Mouse (Mus musculus) layer of hippocampus, adult 9-10 months (tissue): Measurements from ENCODE around the gene Btbd18.

Source experiments
- DNase-seq: peaks from one replicate; pipeline ENCODE4 v3.0.0; 2022; ENCODE audit warnings: low spot score

Gene Btbd18

DNA sequence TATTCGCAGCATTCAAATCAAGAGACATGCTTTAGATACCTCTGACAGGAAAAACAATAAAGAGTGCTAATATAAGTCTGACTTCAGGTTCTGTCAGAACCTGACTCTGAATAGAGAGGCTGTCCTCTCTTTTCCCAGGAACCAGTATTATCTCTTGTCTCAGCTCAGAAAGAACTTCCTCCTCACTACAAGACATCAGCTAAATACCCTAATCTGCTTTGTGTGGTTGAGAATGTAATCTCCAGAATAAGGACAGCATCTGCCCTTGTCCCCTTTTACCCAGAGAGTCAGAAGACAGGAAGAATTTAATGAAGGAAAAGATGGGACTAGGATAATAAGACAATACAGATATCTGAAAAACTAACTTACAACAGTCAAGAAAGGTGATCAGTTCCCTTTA is 44.6 kb downstream of the Btbd18 start:
- DNase-seq: no peak

- DNase-seq: no peak
Observed at GRCm38 (mm10) chr2:84704329-84704728, 45.5 kb downstream of the Btbd18 start.

- no peak for DNase-seq
Observed at GRCm38 (mm10) chr2:84705295-84705694, 46.4 kb downstream of the Btbd18 start.

- no peak for DNase-seq
Observed at GRCm38 (mm10) chr2:84707523-84707922, 48.6 kb downstream of the Btbd18 start.

- DNase-seq: no peak
Observed at GRCm38 (mm10) chr2:84711898-84712297, 53.0 kb downstream of the Btbd18 start.

DNA sequence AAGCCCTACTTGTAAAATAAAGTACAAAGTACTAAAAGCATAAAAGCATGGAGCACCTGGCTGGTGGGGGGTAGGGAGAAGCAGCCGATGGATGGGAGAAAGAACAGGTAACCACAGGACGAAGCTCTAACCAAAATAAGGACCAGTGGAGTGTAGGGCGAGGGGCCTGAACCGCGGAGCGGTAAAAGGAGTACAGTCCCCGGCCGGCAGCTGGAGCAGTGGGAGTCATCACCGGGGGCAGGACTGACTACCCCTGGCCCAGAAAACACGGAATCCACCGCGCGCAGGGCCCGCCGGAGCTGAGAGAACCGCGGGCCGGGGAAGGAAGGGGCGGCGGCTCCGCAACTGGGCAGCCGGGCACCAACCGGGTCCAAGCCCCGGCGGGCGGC is 55.5 kb downstream of the Btbd18 start:
- no peak for DNase-seq

GRCm38 (mm10) chr2:84714811-84715561 is 56.1 kb downstream of the Btbd18 start, which contains the start of gene Zdhhc5:
Gene Zdhhc5, minus strand, starts transcription at chr2:84715180.
- peak; percentile 96 for DNase-seq

DNA sequence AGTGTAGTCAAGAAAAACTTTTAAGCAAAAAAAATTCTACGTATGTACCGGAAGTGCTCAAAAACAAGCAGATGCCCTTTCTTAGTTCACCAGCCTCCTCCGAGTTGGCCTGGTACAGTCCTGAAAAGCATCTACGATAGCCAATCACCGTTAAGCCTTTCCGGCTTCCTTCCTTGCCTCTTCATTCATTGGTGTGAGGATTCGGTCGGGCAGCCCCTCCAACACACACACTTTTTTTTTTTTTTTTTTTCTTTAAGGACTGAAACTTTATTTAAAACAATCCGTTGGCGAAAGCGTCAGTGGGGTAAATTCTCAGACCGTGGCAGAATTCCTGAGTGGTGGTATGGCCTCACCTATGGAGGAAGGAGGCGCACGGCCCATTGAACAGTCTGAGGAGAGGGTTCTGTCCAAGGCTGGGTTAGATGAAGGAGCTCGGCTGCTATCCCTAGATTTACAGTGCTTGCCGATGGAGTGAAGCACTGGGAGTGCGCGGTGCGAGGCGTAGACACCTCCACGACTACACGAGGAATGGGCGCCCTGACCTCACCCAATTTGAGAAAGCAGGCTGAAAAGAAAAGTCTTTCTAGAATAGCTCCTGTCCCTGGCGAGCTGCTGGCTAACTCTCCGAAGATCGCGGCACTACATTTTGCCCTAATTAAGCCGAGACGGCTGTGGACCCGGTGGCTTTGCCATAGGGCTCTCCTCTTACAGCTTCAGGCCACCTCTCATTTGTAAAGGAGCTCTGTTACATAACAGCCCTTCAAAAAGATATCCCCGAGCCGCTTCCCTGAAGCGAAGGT is 56.9 kb downstream of the Btbd18 start:
- DNase-seq: peak; percentile 63

GRCm38 (mm10) chr2:84716423-84717355 is 57.8 kb downstream of the Btbd18 start:
- DNase-seq: no peak

DNA sequence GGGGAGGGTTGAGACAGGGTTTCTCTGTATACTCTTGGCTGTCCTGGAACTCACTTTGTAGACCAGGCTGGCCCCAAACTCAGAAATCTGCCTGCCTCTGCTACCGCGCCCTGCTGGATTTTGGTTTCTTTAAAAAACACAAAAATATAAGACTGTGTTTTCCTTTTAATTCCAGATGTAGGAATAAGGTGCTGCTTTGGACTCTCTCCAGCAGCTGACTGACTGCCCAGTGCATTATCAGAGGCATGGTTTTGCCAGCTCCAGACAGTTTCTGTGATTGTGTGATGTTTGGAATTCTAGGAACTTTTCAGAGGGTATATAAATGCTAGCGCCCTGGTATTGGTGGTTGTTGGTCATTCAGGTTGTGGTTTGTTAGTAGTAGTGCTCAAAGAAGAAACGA is 58.5 kb downstream of the Btbd18 start:
- DNase-seq: no peak
